Mouse (Mus musculus) embryonic facial prominence, embryonic 11.5 days (tissue): ENCODE data around the gene Plppr3. TPM values are rescaled to one million over a fixed set of nuclear protein-coding genes. Genes with fewer than 3 reads are reported as not detected.

ENCODE experiments used
- ATAC-seq: fragments of 200-750 bp; cut with Nextera tagmentation; replicated peaks from 2 replicates; pipeline ENCODE4 v1.8.0; 2017; ENCODE audit warnings: low read depth; ENCODE audit not compliant: insufficient number of reproducible peaks, low FRiP score, low TSS enrichment
- DNase-seq: peaks from one replicate; pipeline ENCODE4 v3.0.0-alpha.2; 2015; ENCODE audit warnings: low spot score
- H3K27ac ChIP-seq: fragments of 300-500 bp; sonication (generic); replicated peaks from 2 replicates; pipeline ENCODE4 v1.5.1; 2014; ENCODE audit warnings: mild to moderate bottlenecking, low read depth, low read length, control low read depth
- H3K27me3 ChIP-seq: fragments of 300-500 bp; sonication (generic); 2 replicates; pipeline ENCODE4 v1.6.1; 2014; ENCODE audit warnings: mild to moderate bottlenecking, low read length, moderate library complexity, mixed read lengths; ENCODE audit not compliant: control insufficient read depth, insufficient read depth
- H3K36me3 ChIP-seq: fragments of 300-500 bp; sonication (generic); replicated peaks from 2 replicates; pipeline ENCODE4 v1.6.1; 2014; ENCODE audit warnings: low read depth, mild to moderate bottlenecking, low read length, moderate library complexity, mixed read lengths; ENCODE audit not compliant: control insufficient read depth, insufficient read depth
- H3K4me1 ChIP-seq: fragments of 300-500 bp; sonication (generic); 2 replicates; pipeline ENCODE4 v1.6.1; 2014; ENCODE audit warnings: low read length, mixed read lengths; ENCODE audit not compliant: control insufficient read depth, insufficient read depth
- H3K4me2 ChIP-seq: fragments of 300-500 bp; sonication (generic); 2 replicates; pipeline ENCODE4 v1.6.1; 2014; ENCODE audit warnings: low read depth, mild to moderate bottlenecking, control low read depth, low read length, moderate library complexity
- H3K4me3 ChIP-seq: fragments of 300-500 bp; sonication (generic); 2 replicates; pipeline ENCODE4 v1.5.1; 2014; ENCODE audit warnings: low read depth, low read length, control low read depth
- H3K9ac ChIP-seq: fragments of 300-500 bp; sonication (generic); replicated peaks from 2 replicates; pipeline ENCODE4 v1.6.1; 2014; ENCODE audit warnings: mild to moderate bottlenecking, control low read depth, low read length
- H3K9me3 ChIP-seq: fragments of 300-500 bp; sonication (generic); replicated peaks from 2 replicates; pipeline ENCODE4 v1.6.1; 2016; ENCODE audit warnings: mild to moderate bottlenecking, low read length, inconsistent platforms, mixed read lengths; ENCODE audit not compliant: control insufficient read depth
- WGBS: fragments of 180-500 bp; shearing (Covaris S2); extraction: QIAGEN DNeasy Blood & Tissue Kit; methylation state at CpG from one replicate; pipeline ENCODE4 v1.1.7; 2014; 5-methylcytosine and 5-hydroxymethylcytosine counted together
- polyA plus RNA-seq: library from polyadenylated mRNA; unstranded; fragments of >200 nt; fragmentation: Nextera tagmentation; extraction: Ambion mirVana; gene quantifications from 2 replicates; pipeline ENCODE4 v1.2.1, GENCODE M21; 2014

Plppr3 gene
- polyA plus RNA-seq, 1 experiment from 2014 or later = 78.3 TPM

GRCm38 (mm10) chr10:79909092-79909922 lies 34.9 kb upstream of the Plppr3 start:
- H3K27ac ChIP-seq = no peak overlapping the region; the same call in 1 of the 2 replicates
- ATAC-seq (peak; percentile 23; the same call in 1 of the 2 replicates), DNase-seq (no peak)
- no peak overlapping the region for H3K4me3 ChIP-seq
- no peak overlapping the region for H3K9ac ChIP-seq
- peaks cover 7% of the 10 kb centered on the region for H3K36me3 ChIP-seq
- no peaks in the 10 kb centered on the region; the same call in 1 of the 2 replicates for H3K4me1 ChIP-seq
- H3K27me3 ChIP-seq = no peaks in the 10 kb centered on the region
- no peak overlapping the region for H3K4me2 ChIP-seq
- H3K9me3 ChIP-seq = no peaks in the 10 kb centered on the region
- WGBS = 26% methylated on average over 14 of the region's 14 CpGs

DNA sequence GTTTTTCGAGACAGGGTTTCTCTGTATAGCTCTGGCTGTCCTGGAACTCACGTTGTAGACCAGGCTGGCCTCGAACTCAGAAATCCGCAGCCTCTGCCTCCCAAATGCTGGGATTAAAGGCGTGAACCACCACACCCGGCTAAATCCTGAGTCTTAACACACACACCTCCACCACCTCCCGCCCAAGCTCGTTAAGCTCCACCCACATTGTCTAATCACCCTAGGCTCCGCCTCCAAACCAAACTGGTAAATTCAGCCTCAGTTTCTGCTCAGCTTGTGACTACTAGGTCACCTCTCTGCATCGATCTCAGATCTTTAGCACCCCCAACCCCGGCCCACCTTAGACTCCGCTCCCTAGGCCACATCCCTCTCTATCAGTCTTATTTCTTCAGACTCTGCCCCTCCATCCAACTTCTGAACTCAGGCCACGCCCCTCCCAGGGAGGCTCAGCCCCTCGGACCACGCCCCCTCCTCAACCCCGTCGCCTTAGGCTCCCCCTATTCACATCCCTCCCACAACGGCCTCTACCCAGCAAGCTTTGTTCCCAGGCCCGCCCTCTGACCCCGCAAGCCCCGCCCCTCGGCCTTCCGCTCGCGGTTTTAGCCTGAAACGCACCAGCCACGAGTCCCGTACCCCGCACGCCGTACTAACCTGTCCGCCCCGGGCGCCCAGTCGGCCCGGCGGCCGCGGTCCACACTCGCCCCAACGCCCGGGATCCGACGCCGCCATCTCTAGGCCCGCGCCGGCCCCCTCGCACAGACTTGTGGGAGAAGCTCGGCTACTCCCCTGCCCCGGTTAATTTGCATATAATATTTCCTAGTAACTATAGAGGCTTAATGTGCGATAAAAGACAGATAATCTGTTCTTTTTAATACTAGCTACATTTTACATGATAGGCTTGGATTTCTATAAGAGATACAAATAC lies 34.0 kb upstream of the Plppr3 start, which contains the start of gene Med16:
Med16 (minus strand) TSS at position 757 of the 925 bp plus-strand sequence.
- no peaks in the 10 kb centered on the region for H3K27me3 ChIP-seq

GRCm38 (mm10) chr10:79907415-79907814 lies 33.0 kb upstream of the Plppr3 start:
- 95% methylated on average over 10 of the region's 10 CpGs for WGBS
- H3K4me1 ChIP-seq = no peaks in the 10 kb centered on the region; the same call in 1 of the 2 replicates
- ATAC-seq (no peak), DNase-seq (no peak)
- H3K9ac ChIP-seq = no peak overlapping the region
- H3K4me2 ChIP-seq = no peak overlapping the region
- no peaks in the 10 kb centered on the region for H3K9me3 ChIP-seq
- H3K36me3 ChIP-seq = peaks cover 13% of the 10 kb centered on the region
- H3K4me3 ChIP-seq = no peak overlapping the region
- no peaks in the 10 kb centered on the region for H3K27me3 ChIP-seq
- no peak overlapping the region for H3K27ac ChIP-seq

More for the DNA sequence above, 34.0 kb upstream of the Plppr3 start, which contains the start of gene Med16:
- peak within 1 kb of the TSS; percentile 89 for H3K9ac ChIP-seq
- peaks cover 7% of the 10 kb centered on the region for H3K36me3 ChIP-seq
- H3K9me3 ChIP-seq = no peaks in the 10 kb centered on the region
- peak within 1 kb of the TSS; percentile 40 for H3K4me2 ChIP-seq
- WGBS = 2% methylated on average over 49 of the region's 52 CpGs
- DNase-seq (peak; percentile 97), ATAC-seq (peak; percentile 84)
- no peaks in the 10 kb centered on the region; the same call in 1 of the 2 replicates for H3K4me1 ChIP-seq
- peak within 1 kb of the TSS; percentile 61 for H3K4me3 ChIP-seq
- H3K27ac ChIP-seq = peak within 1 kb of the TSS; percentile 95

DNA sequence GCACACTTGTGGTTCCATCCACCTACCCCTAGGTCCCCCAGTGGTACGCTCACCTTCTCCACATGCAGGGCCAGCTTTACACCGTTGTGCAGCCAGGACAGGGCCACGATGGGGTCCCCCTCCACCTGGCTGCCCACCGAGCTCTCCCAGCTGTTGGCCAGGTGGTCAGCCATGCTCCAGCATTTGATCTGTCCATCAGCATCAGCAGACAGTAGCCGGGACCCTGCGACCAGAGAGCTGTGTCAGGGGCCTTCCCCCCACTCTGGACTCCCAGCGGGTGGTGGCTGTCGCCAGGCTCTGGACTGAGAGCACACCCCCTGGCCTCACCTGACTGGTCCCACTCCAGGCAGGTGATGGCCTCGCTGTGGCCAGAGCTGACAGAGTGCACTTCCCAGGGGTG lies 32.3 kb upstream of the Plppr3 start:
- Histone ChIP-seq H3K9me3 (no peaks in the 10 kb centered on the region), H3K27ac (no peak overlapping the region), H3K27me3 (no peaks in the 10 kb centered on the region), H3K9ac (no peak overlapping the region), H3K36me3 (peaks cover 14% of the 10 kb centered on the region), H3K4me2 (no peak overlapping the region), H3K4me1 (no peaks in the 10 kb centered on the region; the same call in 1 of the 2 replicates), H3K4me3 (no peak overlapping the region)
- DNase-seq = no peak
- ATAC-seq = no peak
- WGBS = 91% methylated on average over 9 of the region's 9 CpGs

DNA sequence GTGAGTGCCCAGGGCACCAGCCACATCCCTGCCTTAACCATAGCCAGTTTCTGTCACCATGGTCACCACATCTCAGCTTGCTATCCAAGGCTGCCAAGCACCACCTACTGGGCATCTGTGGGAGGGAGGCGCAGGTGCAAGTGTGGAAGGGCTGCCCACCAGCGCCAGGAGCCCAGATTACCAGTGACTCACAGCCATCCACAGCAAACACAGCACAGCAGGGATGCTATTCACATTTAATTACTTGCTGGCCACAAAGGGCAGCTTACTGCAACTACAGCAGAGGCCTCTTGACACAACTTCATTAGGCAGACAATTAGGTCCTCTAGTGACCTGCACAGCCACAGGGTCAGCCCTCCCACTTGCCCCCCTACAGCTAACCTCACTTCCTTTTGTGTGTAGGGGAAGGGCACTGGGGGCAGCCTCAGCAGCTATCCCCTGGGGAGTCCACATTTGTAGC lies 26.5 kb upstream of the Plppr3 start:
- H3K36me3 ChIP-seq = peaks cover 13% of the 10 kb centered on the region
- H3K4me2 ChIP-seq = no peak overlapping the region
- 54% methylated on average over 2 of the region's 2 CpGs for WGBS
- ATAC-seq = 0 out of 2 replicates have a peak, but pooled peaks have one; percentile 17
- H3K4me3 ChIP-seq = no peak overlapping the region
- H3K9me3 ChIP-seq = no peaks in the 10 kb centered on the region; the same call in 1 of the 2 replicates
- H3K4me1 ChIP-seq = no peaks in the 10 kb centered on the region
- no peak for DNase-seq
- no peak overlapping the region for H3K9ac ChIP-seq
- no peaks in the 10 kb centered on the region for H3K27me3 ChIP-seq
- H3K27ac ChIP-seq = no peak overlapping the region

GRCm38 (mm10) chr10:79897316-79898245 lies 23.1 kb upstream of the Plppr3 start:
- Histone ChIP-seq H3K4me2 (no peak overlapping the region), H3K27me3 (no peaks in the 10 kb centered on the region), H3K27ac (no peak overlapping the region), H3K36me3 (peaks cover 6% of the 10 kb centered on the region), H3K9me3 (no peaks in the 10 kb centered on the region; the same call in 1 of the 2 replicates), H3K4me1 (no peaks in the 10 kb centered on the region), H3K9ac (peak overlapping the region; percentile 13; the same call in 1 of the 2 replicates), H3K4me3 (no peak overlapping the region)
- ATAC-seq = no peak
- DNase-seq = no peak
- 51% methylated on average over 20 of the region's 20 CpGs for WGBS

DNA sequence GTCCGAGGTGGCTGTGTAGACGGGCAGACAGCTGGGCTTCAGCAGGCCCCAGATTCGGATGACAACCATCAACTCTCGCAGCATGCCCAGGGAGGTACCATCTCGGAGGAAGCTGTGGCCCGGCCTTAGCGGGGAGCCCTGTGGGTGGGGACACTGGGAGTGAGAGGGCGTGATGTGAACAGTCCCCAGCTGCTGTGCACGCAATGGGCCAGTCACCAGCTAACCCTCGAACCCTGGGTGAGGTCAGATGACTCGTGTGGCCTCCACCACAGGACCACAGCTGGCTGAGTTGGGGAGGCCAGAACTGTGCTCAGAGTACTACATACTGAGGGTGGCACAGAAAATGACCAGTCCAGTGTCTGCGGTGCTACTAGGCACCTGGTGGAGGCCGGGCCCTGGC lies 22.4 kb upstream of the Plppr3 start:
- no peaks in the 10 kb centered on the region; the same call in 1 of the 2 replicates for H3K9me3 ChIP-seq
- no peak for ATAC-seq
- H3K4me3 ChIP-seq = no peak overlapping the region
- no peak overlapping the region for H3K27ac ChIP-seq
- no peak overlapping the region for H3K9ac ChIP-seq
- no peak for DNase-seq
- H3K36me3 ChIP-seq = peaks cover 4% of the 10 kb centered on the region
- no peak overlapping the region for H3K4me2 ChIP-seq
- H3K4me1 ChIP-seq = no peaks in the 10 kb centered on the region
- WGBS = 85% methylated on average over 13 of the region's 13 CpGs
- no peaks in the 10 kb centered on the region for H3K27me3 ChIP-seq
